ENCODE assay signal across 8 mouse cellular contexts in genomic region chr12:106010065-106010915, GRCm38 (mm10). TPM values are rescaled to one million over a fixed set of nuclear protein-coding genes. Genes with fewer than 3 reads are reported as not detected.
DNase-seq lines count a peak whose midpoint lies in the region; ATAC-seq and TF ChIP-seq lines count a peak whose summit lies in the region.

Gene Vrk1, plus strand, starts transcription at chr12:106010228.

- peak; percentile 95 for DNase-seq in ES-E14 (ENCODE audit: low read depth, low spot score)
- peak; percentile 96 for DNase-seq in cerebellum, adult 11-12 months
- peak; percentile 93 for DNase-seq in heart, postnatal 25 days (ENCODE audit: low spot score)
- DNase-seq in layer of hippocampus, adult 18-20 months (ENCODE audit: low spot score in 2 of 2) = peak; percentile 97 to 99
- DNase-seq in lung, adult 2 months = peak; percentile 89
- DNase-seq in thymus, adult 18-20 months = peak; percentile 91 to 94

- intact Hi-C loops in heart, postnatal 25 days (cut with DNase I) = loop anchor here (5.0 to 10.0 kb wide), 2 partner anchors 47 to 325 kb away; partner anchors contain the start of genes Atg2b and Gskip

- H3K4me3 ChIP-seq in ES-E14 (ENCODE audit: insufficient read depth in 1 of 2, low read depth in 1 of 2, low read length in 2 of 2, poor library complexity in 1 of 2, severe bottlenecking in 1 of 2) = peak within 1 kb of the TSS; percentile 87 to 98
- peak within 1 kb of the TSS; percentile 90 for H3K4me3 ChIP-seq in forebrain, embryonic 15.5 days
- H3K4me3 ChIP-seq in lung, adult 2 months (replicated peaks; ENCODE audit: extremely low read depth, low read depth, low read length) = peak within 1 kb of the TSS; percentile 67

- WGBS in forebrain, embryonic 15.5 days = under 1% methylated on average over 72 of the region's 72 CpGs
- WGBS in lung, adult 2 months = under 1% methylated on average over 72 of the region's 72 CpGs

- H3K4me1 ChIP-seq in ES-E14 (ENCODE audit: control insufficient read depth in 2 of 2, insufficient read depth in 2 of 2, low read length in 2 of 2, poor library complexity in 1 of 2) = peaks cover 0 to 10% of the 10 kb centered on the region in 2 experiments; a peak in 2 of 4 replicates
- peaks cover 30% of the 10 kb centered on the region for H3K4me1 ChIP-seq in forebrain, embryonic 15.5 days
- H3K4me1 ChIP-seq in lung, adult 2 months (ENCODE audit: control insufficient read depth, insufficient read depth, low read length) = no peaks in the 10 kb centered on the region

- peak; percentile 48; the same call in 1 of the 2 replicates for TF ChIP-seq POLR2A in lung, adult 2 months (IDR thresholded peaks at IDR 0.05; ENCODE audit: borderline replicate concordance, extremely low read depth, low read depth, low read length)

- no peaks in the 10 kb centered on the region for H3K27me3 ChIP-seq in forebrain, embryonic 15.5 days

- peak; percentile 100 for ATAC-seq in forebrain, embryonic 15.5 days (replicated peaks)
- ATAC-seq in neutrophil, adult 5-6 weeks (ENCODE audit: extremely low read depth, insufficient number of reproducible peaks, low FRiP score, poor library complexity, severe bottlenecking) = peak; percentile 96

- H3K9me3 ChIP-seq in ES-E14 (ENCODE audit: control insufficient read depth, insufficient read depth, low read depth, low read length) = no peaks in the 10 kb centered on the region
- H3K9me3 ChIP-seq in forebrain, embryonic 15.5 days = no peaks in the 10 kb centered on the region; the same call in 1 of the 2 replicates

- H3K36me3 ChIP-seq in ES-E14 (ENCODE audit: control insufficient read depth, insufficient read depth, low read length, poor library complexity, severe bottlenecking) = peaks cover 2% of the 10 kb centered on the region; the same call in 1 of the 2 replicates
- no peaks in the 10 kb centered on the region for H3K36me3 ChIP-seq in forebrain, embryonic 15.5 days

- in situ Hi-C loops in ES-E14 (cut with MboI; ENCODE audit: low sequenced_read_pairs in 2 of 2, unreplicated experiment in 2 of 2) = no loop called here

- H3K4me2 ChIP-seq in forebrain, embryonic 15.5 days (replicated peaks) = peak within 1 kb of the TSS; percentile 79

- H3K27ac ChIP-seq in ES-E14 (ENCODE audit: insufficient read depth, low read depth, low read length, poor library complexity, severe bottlenecking) = no peak within 1 kb of the TSS
- peak within 1 kb of the TSS; percentile 64 for H3K27ac ChIP-seq in forebrain, embryonic 15.5 days (replicated peaks)

- H3K9ac ChIP-seq in ES-E14 (ENCODE audit: insufficient read depth, low read depth, low read length, poor library complexity, severe bottlenecking) = peak within 1 kb of the TSS; percentile 94
- peak within 1 kb of the TSS; percentile 72 for H3K9ac ChIP-seq in forebrain, embryonic 15.5 days (replicated peaks)

- no peak for TF ChIP-seq CTCF in lung, adult 2 months (IDR thresholded peaks at IDR 0.05; ENCODE audit: insufficient read depth, low read length)

TF ChIP-seq in ES-E14, 5 proteins besides CTCF, POLR2A, EP300 and RAD21:
- TF ChIP-seq ZC3H11A (IDR thresholded peaks at IDR 0.05; ENCODE audit: borderline replicate concordance, low read depth, low read length) (no peak), CHD2 (IDR thresholded peaks at IDR 0.05; ENCODE audit: low read depth, low read length) (no peak), HCFC1 (IDR thresholded peaks at IDR 0.05; ENCODE audit: borderline replicate concordance, insufficient read depth, low read length) (peak; percentile 99), ZNF384 (IDR thresholded peaks at IDR 0.05; ENCODE audit: low read depth, low read length) (no peak), MAFK (IDR thresholded peaks at IDR 0.05; ENCODE audit: insufficient read depth, low read depth, low read length) (no peak)
TF ChIP-seq in ES-E14: peak in this region for 1.

RNA-seq across cellular contexts. Expression of gene Vrk1, which starts in this region (rescaled TPM):
- total RNA-seq in ES-E14 (2012; rRNA removed) = 46.7 and 56.6 TPM in 2 replicates
- polyA plus RNA-seq in forebrain, embryonic 15.5 days (2015; fragmentation: Nextera tagmentation; extraction: Ambion mirVana) = 73.6 and 81.7 TPM in 2 replicates
- total RNA-seq in heart, postnatal 25 days (2021) = 1 to 10 TPM; 7.5 to 8.6 TPM
- total RNA-seq in layer of hippocampus, adult 18-20 months (2021) = 10 to 100 TPM; 15.5 to 17.6 TPM
- polyA plus RNA-seq in lung, adult 2 months (2012; rRNA removed) = 5.2 and 7.9 TPM in 2 replicates
- total RNA-seq in neutrophil, adult 5-6 weeks (2017) = 120 and 128 TPM in 2 replicates
